Mouse (Mus musculus) heart, postnatal 0 days (tissue): ENCODE measurements around the gene Slc25a38.

Experiments used
- CTCF ChIP-seq: IDR thresholded peaks from 2 replicates; pipeline ENCODE4 v1.5.1; 2016; ENCODE audit warnings: antibody characterized with exemption, control low read depth, low read depth
- EP300 ChIP-seq: IDR thresholded peaks from 2 replicates; pipeline ENCODE4 v1.6.1; 2016; ENCODE audit warnings: antibody characterized with exemption, low read depth

DNA sequence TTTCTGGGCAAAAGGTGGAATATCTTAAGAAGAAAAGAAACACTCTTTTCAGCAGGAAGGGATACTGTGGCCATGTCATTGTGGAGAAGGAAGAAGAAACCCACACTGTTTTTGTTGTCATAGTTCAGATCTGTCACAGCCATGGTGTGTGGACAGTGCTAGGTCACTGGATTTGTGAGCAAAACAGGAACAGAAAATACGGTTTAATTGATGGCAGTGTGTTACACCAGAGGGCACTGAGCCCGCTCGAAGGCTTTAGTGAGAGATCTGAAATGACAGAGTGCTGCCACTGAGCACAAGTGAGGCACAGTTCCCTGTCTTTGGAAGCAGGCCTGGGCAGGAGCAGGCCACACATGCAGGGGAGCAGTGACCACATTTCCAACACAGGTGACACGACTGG is 8.0 kb downstream of the Slc25a38 start:
- TF ChIP-seq EP300 (no peak), CTCF (no peak)
